Mouse (Mus musculus): ENCODE results near the gene Mcam. TPM values are rescaled to one million over a fixed set of nuclear protein-coding genes. Genes with fewer than 3 reads are reported as not detected.

Gene Mcam
- 11.3 and 13.1 TPM in 2 replicates for polyA plus RNA-seq (2015; fragmentation: Nextera tagmentation; extraction: Ambion mirVana)

GRCm38 (mm10) chr9:44134101-44134850 is at the start of gene Mcam:
Gene Mcam, plus strand, starts transcription at chr9:44134469.
- Histone ChIP-seq H3K4me1 (peaks cover 48% of the 10 kb centered on the region), H3K27ac (replicated peaks) (peak within 1 kb of the TSS; percentile 43), H3K9ac (replicated peaks) (peak within 1 kb of the TSS; percentile 49), H3K9me3 (no peaks in the 10 kb centered on the region), H3K4me2 (replicated peaks) (peak within 1 kb of the TSS; percentile 80), H3K36me3 (no peaks in the 10 kb centered on the region), H3K27me3 (peaks cover 15% of the 10 kb centered on the region), H3K4me3 (peak within 1 kb of the TSS; percentile 52)
- ATAC-seq (replicated peaks) = peak; percentile 24; the same call in 1 of the 2 replicates
- under 1% methylated on average over 41 of the region's 55 CpGs for WGBS

GRCm38 (mm10) chr9:44084659-44085229 is 49.5 kb upstream of the Mcam start:
- Histone ChIP-seq H3K4me3 (peak overlapping the region; percentile 50), H3K9ac (replicated peaks) (peak overlapping the region; percentile 52), H3K27me3 (peaks cover 15% of the 10 kb centered on the region; the same call in 1 of the 2 replicates), H3K4me2 (replicated peaks) (peak overlapping the region; percentile 98), H3K36me3 (no peaks in the 10 kb centered on the region), H3K27ac (replicated peaks) (no peak overlapping the region), H3K9me3 (no peaks in the 10 kb centered on the region), H3K4me1 (peaks cover 37% of the 10 kb centered on the region)
- WGBS = under 1% methylated on average over 62 of the region's 62 CpGs
- peak; percentile 36; the same call in 1 of the 2 replicates for ATAC-seq (replicated peaks)

GRCm38 (mm10) chr9:44085276-44085675 is 49.0 kb upstream of the Mcam start:
- Histone ChIP-seq H3K36me3 (no peaks in the 10 kb centered on the region), H3K4me1 (peaks cover 37% of the 10 kb centered on the region), H3K27ac (replicated peaks) (no peak overlapping the region), H3K9ac (replicated peaks) (peak overlapping the region; percentile 52), H3K4me3 (peak overlapping the region; percentile 50), H3K4me2 (replicated peaks) (peak overlapping the region; percentile 98), H3K9me3 (no peaks in the 10 kb centered on the region), H3K27me3 (peaks cover 15% of the 10 kb centered on the region; the same call in 1 of the 2 replicates)
- ATAC-seq (replicated peaks) = no peak
- 6% methylated on average over 10 of the region's 10 CpGs for WGBS

GRCm38 (mm10) chr9:44085741-44086665 is 48.3 kb upstream of the Mcam start:
- no peak for ATAC-seq (replicated peaks)
- Histone ChIP-seq H3K4me3 (peak overlapping the region; percentile 50; the same call in 1 of the 2 replicates), H3K27me3 (peaks cover 15% of the 10 kb centered on the region; the same call in 1 of the 2 replicates), H3K4me2 (replicated peaks) (peak overlapping the region; percentile 98; the same call in 1 of the 2 replicates), H3K27ac (replicated peaks) (no peak overlapping the region), H3K36me3 (no peaks in the 10 kb centered on the region), H3K4me1 (peaks cover 33% of the 10 kb centered on the region), H3K9me3 (no peaks in the 10 kb centered on the region), H3K9ac (replicated peaks) (no peak overlapping the region)
- 61% methylated on average over 15 of the region's 15 CpGs for WGBS

GRCm38 (mm10) chr9:44086960-44087359 is 47.3 kb upstream of the Mcam start:
- no peak for ATAC-seq (replicated peaks)
- Histone ChIP-seq H3K4me1 (peaks cover 29% of the 10 kb centered on the region), H3K9me3 (no peaks in the 10 kb centered on the region), H3K36me3 (no peaks in the 10 kb centered on the region), H3K4me3 (no peak overlapping the region), H3K27me3 (peaks cover 15% of the 10 kb centered on the region; the same call in 1 of the 2 replicates), H3K9ac (replicated peaks) (no peak overlapping the region), H3K4me2 (replicated peaks) (no peak overlapping the region), H3K27ac (replicated peaks) (no peak overlapping the region)
- 41% methylated on average over 10 of the region's 10 CpGs for WGBS

GRCm38 (mm10) chr9:44087761-44088455 is 46.4 kb upstream of the Mcam start:
- Histone ChIP-seq H3K9ac (replicated peaks) (no peak overlapping the region), H3K27ac (replicated peaks) (no peak overlapping the region), H3K4me3 (no peak overlapping the region), H3K36me3 (no peaks in the 10 kb centered on the region), H3K27me3 (peaks cover 11% of the 10 kb centered on the region; the same call in 1 of the 2 replicates), H3K9me3 (no peaks in the 10 kb centered on the region), H3K4me1 (peaks cover 29% of the 10 kb centered on the region), H3K4me2 (replicated peaks) (no peak overlapping the region)
- 12% methylated on average over 15 of the region's 15 CpGs for WGBS
- no peak for ATAC-seq (replicated peaks)

- H3K9ac ChIP-seq (replicated peaks) = no peak overlapping the region
- H3K4me3 ChIP-seq = no peak overlapping the region
- H3K4me1 ChIP-seq = peaks cover 23% of the 10 kb centered on the region
- H3K27me3 ChIP-seq = peaks cover 9% of the 10 kb centered on the region; the same call in 1 of the 2 replicates
- no peaks in the 10 kb centered on the region for H3K9me3 ChIP-seq
- H3K36me3 ChIP-seq = no peaks in the 10 kb centered on the region
- ATAC-seq (replicated peaks) = no peak
- 69% methylated on average over 12 of the region's 12 CpGs for WGBS
- H3K27ac ChIP-seq (replicated peaks) = no peak overlapping the region
- H3K4me2 ChIP-seq (replicated peaks) = no peak overlapping the region
Observed at GRCm38 (mm10) chr9:44088877-44089608, 45.2 kb upstream of the Mcam start.

- H3K9me3 ChIP-seq = no peaks in the 10 kb centered on the region
- 32% methylated on average over 24 of the region's 24 CpGs for WGBS
- H3K4me1 ChIP-seq = peaks cover 17% of the 10 kb centered on the region
- ATAC-seq (replicated peaks) = peak; percentile 55; the same call in 1 of the 2 replicates
- peak overlapping the region; percentile 41 for H3K4me2 ChIP-seq (replicated peaks)
- no peak overlapping the region for H3K27ac ChIP-seq (replicated peaks)
- 0 out of 2 replicates have a peak overlapping the region, but pooled peaks have one; percentile 14 for H3K9ac ChIP-seq (replicated peaks)
- no peaks in the 10 kb centered on the region for H3K36me3 ChIP-seq
- H3K27me3 ChIP-seq = no peaks in the 10 kb centered on the region
- peak overlapping the region; percentile 16; the same call in 1 of the 2 replicates for H3K4me3 ChIP-seq
Observed at GRCm38 (mm10) chr9:44093612-44094503, 40.4 kb upstream of the Mcam start.

GRCm38 (mm10) chr9:44094737-44095136 is 39.5 kb upstream of the Mcam start:
- 86% methylated on average over 3 of the region's 3 CpGs for WGBS
- no peak overlapping the region for H3K4me3 ChIP-seq
- no peak for ATAC-seq (replicated peaks)
- no peaks in the 10 kb centered on the region for H3K9me3 ChIP-seq
- H3K4me2 ChIP-seq (replicated peaks) = no peak overlapping the region
- H3K27me3 ChIP-seq = no peaks in the 10 kb centered on the region
- H3K4me1 ChIP-seq = peaks cover 17% of the 10 kb centered on the region
- H3K27ac ChIP-seq (replicated peaks) = no peak overlapping the region
- H3K9ac ChIP-seq (replicated peaks) = no peak overlapping the region
- H3K36me3 ChIP-seq = no peaks in the 10 kb centered on the region

- H3K9ac ChIP-seq (replicated peaks) = no peak overlapping the region
- no peaks in the 10 kb centered on the region for H3K9me3 ChIP-seq
- no peaks in the 10 kb centered on the region for H3K27me3 ChIP-seq
- no peak for ATAC-seq (replicated peaks)
- H3K4me1 ChIP-seq = peaks cover 17% of the 10 kb centered on the region
- 91% methylated on average over 9 of the region's 9 CpGs for WGBS
- no peak overlapping the region for H3K4me2 ChIP-seq (replicated peaks)
- H3K36me3 ChIP-seq = no peaks in the 10 kb centered on the region
- H3K4me3 ChIP-seq = no peak overlapping the region
- H3K27ac ChIP-seq (replicated peaks) = no peak overlapping the region
Observed at GRCm38 (mm10) chr9:44095781-44096180, 38.5 kb upstream of the Mcam start.
